Mouse (Mus musculus): Measurements from ENCODE around the gene Slamf9.

GRCm38 (mm10) chr1:172458041-172458440, 17.1 kb upstream of the Slamf9 start:
- TF ChIP-seq POLR2A (IDR thresholded peaks at IDR 0.05; ENCODE audit: control insufficient read depth, low read depth, low read length): no peak
- TF ChIP-seq CTCF (IDR thresholded peaks at IDR 0.05; ENCODE audit: control insufficient read depth, insufficient read depth, insufficient replicate concordance, low read depth, low read length): no peak
